Mouse (Mus musculus) hindlimb bud, embryonic 11.5 days (tissue): ENCODE measurements at regions not wholly inside any gene's neighbourhood (a gene's known extent, or its start where the extent isn't known, plus 50 kb on each side); places are given as distances from the start of the nearest gene placed in this dataset.
"Not testable (repeated sequence)": the region's sequence is repeated elsewhere in the genome, so short reads cannot be mapped to it uniquely, and the experiment has no call there.

Source experiments
- DNase-seq: peaks from one replicate; pipeline ENCODE4 v3.0.0-alpha.2; 2012; ENCODE audit warnings: low read depth, low spot score; ENCODE audit errors: extremely low spot score

GRCm38 (mm10) chr12:54520406-54520805 lies 136.0 kb downstream of the Sptssa start:
- DNase-seq: no peak

GRCm38 (mm10) chr12:54519370-54519769 lies 137.0 kb downstream of the Sptssa start:
- no peak for DNase-seq

DNA sequence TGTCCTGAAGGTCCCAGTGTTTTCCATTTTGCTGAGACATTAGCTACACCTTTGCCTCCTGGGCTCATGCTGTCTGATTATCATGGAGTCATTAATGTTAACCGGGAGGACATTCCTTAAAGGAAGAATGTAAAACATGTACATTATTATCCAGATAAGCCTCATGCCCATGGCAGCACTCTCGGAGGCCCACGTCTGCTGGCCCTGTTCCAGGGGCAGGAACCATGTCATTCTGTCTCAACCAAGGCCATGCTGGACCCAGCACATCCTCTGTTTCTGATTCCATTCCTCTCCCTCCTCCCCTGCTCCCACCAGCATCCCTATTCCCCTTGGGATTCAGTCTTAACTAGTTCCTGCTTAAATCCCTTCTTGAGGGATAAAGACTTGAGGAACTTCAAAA lies 139.1 kb downstream of the Sptssa start:
- no peak for DNase-seq

- DNase-seq: no peak
Measured at GRCm38 (mm10) chr12:54516463-54516862, 139.9 kb downstream of the Sptssa start.

DNA sequence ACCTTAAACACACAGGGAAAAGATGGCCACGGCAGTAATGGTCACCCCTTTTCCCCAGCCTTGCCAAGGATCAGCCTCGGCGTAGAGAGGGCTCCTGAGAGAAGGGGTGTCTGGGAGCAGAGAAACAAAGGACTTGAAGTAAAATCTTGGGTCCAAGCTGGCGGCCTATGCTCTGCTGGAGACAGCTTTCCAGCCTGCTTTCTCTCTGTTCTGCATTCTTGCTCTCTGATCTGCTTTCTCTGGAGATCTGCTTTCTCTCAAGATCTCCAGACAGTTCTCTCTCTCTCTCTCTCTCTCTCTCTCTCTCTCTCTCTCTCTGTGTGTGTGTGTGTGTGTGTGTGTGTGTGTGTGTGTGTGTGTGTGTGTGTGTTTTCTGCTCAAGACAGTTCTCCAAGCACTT lies 140.3 kb downstream of the Sptssa start:
- DNase-seq: not testable (repeated sequence)

DNA sequence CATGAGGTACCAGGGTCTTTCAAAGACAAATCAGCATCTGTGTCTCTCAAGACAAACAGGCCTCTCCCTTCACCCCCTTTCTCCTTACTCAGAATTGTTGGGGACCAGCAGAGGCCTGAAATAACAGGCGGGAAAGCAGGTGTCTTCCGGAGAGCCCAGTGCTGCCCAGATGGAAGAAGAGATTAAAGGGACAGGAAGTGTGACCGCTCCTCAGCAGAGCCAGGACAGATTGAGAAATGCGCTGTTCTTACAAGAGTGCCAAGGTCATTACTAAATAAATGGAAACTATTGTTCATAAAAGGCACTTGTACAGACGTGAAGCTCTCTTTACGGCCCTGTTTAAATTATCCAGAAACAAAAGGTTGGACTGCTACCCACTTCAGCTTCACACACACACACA lies 146.5 kb downstream of the Sptssa start:
- DNase-seq: no peak

GRCm38 (mm10) chr12:54502775-54503174 lies 153.6 kb downstream of the Sptssa start:
- DNase-seq: no peak

GRCm38 (mm10) chr12:54499963-54500362 lies 156.4 kb downstream of the Sptssa start:
- DNase-seq: no peak

DNA sequence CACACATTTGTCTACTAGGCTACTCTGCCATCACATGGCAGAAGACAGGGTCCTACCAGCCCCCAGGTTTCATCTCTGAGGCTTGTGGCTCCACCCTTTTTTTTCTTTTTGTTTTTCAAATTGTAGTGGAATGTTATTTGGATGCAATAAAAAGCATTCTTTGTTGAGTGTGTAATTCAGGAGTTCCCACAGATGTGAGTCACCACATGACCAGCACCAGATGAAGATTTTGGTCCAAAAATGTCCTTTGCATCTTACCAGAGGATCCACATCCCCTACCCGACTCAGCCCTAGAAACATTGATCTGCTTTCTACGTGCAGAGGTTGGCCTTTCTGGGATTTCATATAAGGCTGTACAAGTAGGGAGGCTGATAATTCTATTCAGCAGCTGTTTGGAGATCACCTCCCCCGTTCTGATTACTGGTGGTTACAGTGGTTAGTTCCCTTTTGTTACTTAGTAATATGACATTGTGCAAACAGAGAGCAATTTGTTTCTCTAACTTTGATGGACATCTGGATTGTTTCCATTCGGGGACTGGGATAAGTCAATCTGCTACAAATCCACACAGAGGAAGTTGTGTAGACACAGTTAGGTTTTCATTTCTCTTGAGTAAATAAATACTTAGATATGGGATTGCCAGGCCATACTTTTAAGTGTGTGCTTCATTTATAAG lies 160.5 kb downstream of the Sptssa start:
- DNase-seq: no peak

DNA sequence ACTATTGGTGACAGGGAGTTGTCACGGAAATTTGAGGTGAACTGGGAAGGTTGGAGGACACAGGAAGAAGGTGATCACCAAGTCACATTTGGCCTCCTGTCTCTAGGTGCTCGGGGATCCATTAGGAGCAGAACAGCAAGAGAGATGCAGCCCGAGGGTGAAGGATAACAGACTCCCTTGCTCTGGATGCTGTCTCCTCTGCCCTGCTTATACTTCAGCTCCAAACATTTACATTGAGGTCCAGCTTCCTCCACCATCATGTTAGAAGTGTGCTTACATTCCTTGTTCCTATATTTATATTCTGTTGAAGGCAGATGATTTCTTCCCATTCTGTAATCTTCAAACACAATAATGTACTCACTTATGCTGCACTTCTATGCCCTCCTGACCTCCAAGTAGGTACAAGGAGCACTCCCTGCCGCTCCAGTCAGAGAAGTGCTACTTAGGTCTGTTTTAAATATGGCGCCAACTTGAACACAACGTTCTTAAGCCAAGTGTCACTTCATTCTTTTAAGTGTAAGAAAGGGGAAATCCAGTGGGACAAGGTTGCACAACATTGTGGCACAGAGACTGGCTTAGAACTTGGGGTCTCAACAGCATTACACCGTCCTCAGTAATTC lies 161.5 kb downstream of the Sptssa start:
- DNase-seq: no peak

- DNase-seq: no peak
Measured at GRCm38 (mm10) chr12:54492737-54493136, 163.6 kb downstream of the Sptssa start.

GRCm38 (mm10) chr12:54490460-54490859 lies 165.9 kb downstream of the Sptssa start:
- DNase-seq: no peak

DNA sequence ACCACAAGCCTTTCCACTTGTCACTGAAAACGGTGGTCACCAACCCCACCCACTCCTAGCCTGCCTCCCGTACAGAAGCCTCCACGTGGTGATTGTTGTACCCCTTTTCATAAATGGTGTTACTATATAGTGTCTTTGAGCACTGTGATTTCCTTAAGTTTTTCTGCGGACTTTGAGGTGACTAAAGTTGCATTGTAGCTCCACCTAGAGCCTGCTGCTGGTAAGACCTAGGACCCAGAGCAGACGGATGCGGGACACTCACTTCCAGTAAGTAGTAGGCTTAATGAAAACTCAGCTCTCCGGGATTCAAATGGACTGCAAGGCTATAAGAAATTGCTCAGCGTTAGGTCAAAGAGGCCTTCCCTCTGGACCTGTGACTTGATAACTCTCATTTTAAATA lies 166.7 kb downstream of the Sptssa start:
- peak; percentile 44 for DNase-seq

DNA sequence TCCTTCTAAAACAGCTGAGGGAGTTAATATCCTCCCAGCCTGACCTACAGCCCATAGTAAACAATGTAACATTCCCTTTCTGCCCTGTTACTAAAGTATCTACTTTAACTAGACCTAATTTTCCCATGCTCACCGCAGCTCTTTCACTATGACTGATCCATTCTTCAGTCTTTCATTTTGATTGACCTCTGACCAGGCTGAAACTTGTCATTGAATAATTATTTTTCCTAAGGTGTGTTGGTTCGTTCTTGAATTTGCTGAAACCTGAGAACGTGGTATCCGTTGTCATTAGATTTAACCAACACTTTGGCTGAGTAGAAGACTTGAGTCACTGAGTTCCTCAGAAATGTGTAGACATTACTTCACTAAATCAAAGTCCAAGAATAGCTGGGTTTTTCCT lies 168.7 kb downstream of the Sptssa start:
- DNase-seq: no peak

- DNase-seq: no peak
Measured at GRCm38 (mm10) chr12:54482020-54482419, 174.4 kb downstream of the Sptssa start.

DNA sequence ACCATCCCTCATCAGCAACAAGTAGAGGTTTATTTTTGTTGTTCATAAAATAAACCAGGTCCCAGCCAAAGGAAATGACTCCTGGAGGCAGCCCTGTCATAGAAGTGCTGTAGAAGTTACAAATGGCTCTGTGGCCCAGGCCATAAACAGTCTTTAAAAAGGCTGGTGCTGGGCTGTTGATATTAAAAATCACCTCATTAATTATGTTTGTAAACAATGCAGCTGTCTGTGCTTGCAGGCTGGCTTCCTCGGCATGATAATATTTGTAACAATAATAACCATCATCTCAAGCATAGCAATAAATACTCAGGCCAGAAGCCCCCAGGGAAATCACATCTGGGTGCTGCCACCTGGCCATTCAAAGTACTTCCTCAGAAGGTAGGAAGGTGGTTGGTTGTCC lies 176.5 kb downstream of the Sptssa start:
- DNase-seq: no peak

- no peak for DNase-seq
Measured at GRCm38 (mm10) chr12:54472881-54473280, 183.5 kb downstream of the Sptssa start.

DNA sequence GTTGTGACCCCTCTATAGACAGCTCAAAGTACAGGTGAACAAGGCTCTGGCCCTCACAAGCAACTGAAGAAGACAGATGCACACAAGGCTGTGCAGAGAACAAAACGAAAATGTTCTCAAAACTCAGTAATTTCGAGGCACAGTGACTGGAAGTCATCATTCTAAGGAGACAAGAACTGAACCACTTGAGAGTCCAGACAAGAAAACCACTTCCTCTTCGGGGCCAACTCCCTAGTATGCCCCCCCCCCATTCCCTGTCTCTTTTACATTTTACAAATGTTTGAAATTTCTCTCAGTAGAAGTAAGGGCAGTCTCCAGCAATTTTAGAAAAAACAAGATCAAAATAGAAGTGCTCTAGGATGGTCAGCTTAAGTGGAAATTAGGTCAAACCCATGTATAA lies 184.0 kb downstream of the Sptssa start:
- no peak for DNase-seq

GRCm38 (mm10) chr12:54467635-54468034 lies 188.7 kb downstream of the Sptssa start:
- DNase-seq: no peak

DNA sequence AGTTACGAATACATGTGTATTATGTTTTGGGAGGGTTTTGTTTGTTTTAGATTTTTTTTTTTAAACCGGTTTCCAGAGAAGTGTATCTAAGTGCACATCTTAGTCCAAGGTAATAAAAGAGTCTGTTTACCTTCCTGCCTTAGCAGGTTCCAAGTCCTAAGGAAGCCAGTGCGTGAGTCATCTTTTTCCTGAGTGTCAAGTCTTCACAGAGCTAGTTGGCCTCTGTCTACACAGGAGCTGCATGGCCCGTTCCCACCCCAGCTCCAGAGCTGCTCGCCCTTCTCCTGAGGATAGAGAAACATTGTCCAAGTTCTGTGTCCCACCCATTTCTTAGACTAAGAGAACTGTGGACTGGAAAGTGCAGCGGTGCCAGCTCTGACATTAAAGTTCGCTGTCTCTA lies 192.6 kb downstream of the Sptssa start:
- DNase-seq: no peak

DNA sequence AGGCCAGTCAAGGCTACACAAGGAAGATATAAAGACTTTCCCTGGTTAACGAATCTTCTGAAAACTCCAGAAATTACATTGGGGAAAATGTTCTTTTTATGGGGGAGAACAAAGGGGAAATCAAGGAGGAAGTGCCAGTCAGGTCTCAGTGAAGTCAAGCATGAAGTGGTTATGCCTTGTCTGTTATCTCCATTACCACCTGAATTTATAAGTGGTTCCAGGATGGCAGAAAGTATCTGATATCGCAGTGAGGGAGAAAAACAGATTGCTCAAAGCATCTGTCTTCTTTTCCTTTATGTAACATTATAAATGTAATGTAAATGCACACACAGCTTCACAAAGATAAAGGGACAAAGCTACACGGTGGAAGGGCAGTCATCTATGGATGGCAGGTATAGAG lies 195.0 kb downstream of the Sptssa start:
- DNase-seq: no peak

DNA sequence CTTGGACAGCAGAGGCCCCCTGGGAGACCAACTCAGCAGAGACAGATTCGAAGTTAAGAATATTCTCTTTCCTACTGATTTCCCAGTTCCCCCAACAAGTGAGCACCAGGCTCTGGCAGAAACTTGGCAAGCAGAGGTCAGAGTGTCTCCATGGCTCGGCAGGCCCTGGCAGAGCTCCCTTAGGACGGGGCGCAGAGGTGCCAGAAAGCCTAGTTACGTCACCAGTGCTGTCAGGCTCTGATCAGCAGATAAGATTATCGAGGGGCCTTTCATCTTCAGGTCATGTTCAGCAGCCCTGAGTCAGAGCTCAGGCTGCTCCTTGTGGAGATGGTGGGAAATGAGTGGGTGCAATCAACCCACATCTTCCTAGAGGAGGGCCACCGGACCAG lies 196.2 kb downstream of the Sptssa start:
- DNase-seq: no peak
